Mouse (Mus musculus): ENCODE data around the gene Ica1. TPM values are rescaled to one million over a fixed set of nuclear protein-coding genes. Genes with fewer than 3 reads are reported as not detected.
A peak's percentile ranks its signal among the peaks of the same experiment; 100 is the strongest.

The Ica1 gene
- total RNA-seq, 4 experiments from 2014 or later, result 51.0 to 72.9 (median 61.5) TPM

GRCm38 (mm10) chr6:8742449-8742848, 35.8 kb downstream of the Ica1 start:
- no peak for DNase-seq

GRCm38 (mm10) chr6:8741659-8742058, 36.6 kb downstream of the Ica1 start:
- DNase-seq, result no peak

- DNase-seq, result no peak
These were observed 38.2 kb downstream of the Ica1 start for GRCm38 (mm10) chr6:8740092-8740491.

DNA sequence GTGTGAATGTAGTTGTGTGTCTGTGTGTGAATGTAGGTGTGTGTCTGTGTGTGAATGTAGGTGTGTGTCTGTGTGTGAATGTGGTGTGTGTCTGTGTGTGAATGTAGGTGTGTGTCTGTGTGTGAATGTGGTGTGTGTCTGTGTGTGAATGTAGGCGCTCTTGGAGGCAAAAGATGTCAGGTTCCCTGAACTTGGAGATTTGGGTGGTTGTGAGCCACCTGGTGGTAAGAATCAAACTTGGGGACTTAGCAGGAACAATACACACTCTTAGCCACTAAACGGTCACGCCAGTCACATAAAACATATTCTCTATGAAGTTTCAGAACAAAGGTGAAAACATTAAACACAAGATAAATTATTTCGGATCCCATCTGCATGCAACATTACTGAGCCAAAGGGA, 39.9 kb downstream of the Ica1 start:
- no peak for DNase-seq

GRCm38 (mm10) chr6:8736493-8736820, 41.8 kb downstream of the Ica1 start:
- no peak for DNase-seq

DNA sequence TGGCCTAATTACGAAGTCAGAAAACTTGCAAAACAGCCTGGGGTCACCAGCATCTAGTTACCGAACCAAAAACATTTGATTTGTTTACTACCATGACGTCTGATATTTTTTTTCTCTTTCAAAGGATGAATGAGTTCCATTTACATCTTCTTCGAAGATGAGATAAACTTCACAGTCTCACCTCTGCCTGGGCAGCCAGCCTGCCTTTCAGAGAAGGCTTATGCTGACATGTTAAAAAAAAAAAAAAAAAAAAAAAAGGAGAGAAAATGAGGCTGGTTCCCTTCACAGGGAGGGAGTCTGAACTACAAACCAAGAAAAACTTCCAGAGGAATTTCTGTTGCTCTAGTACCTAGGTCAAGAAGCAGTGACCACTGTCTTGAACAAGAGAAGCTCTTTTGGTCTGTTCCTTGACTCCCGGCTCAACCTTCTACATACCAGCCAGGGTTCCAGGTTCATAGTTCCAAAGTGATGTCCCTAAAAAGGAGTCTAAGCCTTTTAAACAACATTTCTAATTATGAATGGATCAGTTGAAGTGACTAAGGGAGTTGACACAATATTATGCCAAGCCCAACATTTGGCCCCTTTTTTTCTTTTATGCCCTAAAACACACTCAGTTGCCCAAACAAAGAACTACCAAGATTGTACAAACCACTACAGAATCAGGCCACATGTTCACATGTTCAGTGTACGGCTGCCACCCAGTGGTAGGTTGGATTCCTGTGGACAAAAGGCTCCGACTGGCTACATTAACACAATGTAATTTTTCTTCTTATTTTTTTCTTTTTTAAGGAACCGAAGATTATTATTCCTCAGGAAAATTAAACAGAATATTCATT, 42.4 kb downstream of the Ica1 start:
- no peak for DNase-seq

DNA sequence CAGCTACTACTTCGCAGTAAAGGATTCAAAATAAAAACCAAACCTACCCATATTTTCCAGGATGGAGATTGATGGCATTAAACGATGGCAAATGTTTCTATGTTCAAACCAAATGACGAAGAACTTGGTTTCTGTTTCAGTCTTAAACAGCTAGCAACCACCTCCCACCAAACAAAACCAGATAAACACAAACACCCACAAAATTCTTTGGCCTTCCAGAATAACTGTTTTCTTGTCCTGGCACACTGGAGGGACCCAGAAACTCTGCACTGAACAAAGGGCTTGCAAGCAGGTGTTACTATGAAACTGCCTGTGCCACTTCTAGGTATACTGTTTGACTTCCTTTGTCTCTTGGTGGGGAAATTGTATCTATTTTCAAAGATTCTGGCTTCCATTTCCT, 43.2 kb downstream of the Ica1 start:
- DNase-seq, result no peak

GRCm38 (mm10) chr6:8732492-8732891, 45.8 kb downstream of the Ica1 start:
- peak; percentile 62 for DNase-seq

DNA sequence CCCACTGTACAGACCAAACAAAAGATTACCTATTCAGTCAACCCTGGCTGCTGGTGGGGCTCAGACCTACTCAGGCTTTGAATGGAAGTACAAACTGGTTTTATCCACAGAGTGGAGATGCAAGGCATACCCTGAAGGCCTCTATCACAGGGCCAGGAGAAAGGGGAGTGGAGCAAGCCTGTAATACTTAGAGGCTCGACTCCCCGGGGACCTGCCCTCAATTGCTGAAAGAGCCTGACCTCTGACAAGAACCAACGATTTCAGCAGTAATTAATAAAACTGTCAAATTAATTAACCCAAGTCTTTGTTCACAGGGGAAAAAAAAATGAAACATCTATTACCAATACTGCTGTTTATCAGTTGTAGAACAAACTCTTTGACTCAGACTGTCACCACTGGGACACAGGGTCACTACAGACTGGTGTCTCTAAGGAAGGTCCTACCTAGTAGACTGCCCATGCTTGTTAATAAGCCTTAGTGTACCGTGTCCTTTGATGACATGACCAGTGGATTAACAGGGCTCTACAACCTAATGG, 46.6 kb downstream of the Ica1 start:
- no peak for DNase-seq

DNA sequence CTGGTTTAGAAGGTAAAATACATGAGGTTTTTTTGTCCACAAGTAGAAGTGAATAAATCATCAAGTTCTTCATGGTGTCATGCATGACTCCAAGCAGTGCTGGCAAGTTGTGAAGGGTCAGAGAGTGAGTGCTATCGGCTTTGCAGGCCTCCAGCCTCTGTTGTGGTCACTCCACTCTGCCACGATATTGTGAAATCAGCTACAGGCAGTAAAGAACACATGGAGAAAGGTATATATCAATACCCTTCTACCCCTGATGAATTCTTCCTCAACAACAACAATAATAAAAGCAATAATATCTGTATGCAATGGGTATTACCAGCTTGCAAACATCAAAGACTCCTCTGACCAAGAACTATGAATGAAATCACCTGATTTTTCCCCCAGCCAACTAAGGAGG, 47.9 kb downstream of the Ica1 start:
- DNase-seq, result no peak

DNA sequence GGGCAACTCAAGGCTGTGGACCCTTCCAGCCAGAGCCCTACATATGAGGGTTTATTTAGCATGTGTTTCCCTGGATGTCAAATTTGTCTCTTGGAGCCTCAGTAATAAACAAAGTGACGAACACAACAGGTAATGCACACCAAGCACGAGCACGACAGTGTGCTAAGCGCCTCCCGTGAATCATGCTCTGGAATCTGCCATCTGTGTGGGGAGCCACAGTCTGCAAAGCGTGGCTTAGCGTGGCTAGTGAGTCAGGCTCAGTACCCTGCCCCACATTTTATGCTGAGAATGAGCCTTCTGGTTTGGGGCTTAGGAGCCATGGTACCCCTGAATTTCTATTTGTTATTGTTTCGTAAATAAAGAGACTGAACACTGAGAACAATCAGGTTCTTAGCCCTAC, 50.5 kb downstream of the Ica1 start:
- DNase-seq, result no peak

GRCm38 (mm10) chr6:8725610-8726009, 52.7 kb downstream of the Ica1 start:
- no peak for DNase-seq

- DNase-seq, result no peak
These were observed 58.6 kb downstream of the Ica1 start for GRCm38 (mm10) chr6:8719692-8720091.

GRCm38 (mm10) chr6:8717967-8718366, 60.3 kb downstream of the Ica1 start:
- no peak for DNase-seq

DNA sequence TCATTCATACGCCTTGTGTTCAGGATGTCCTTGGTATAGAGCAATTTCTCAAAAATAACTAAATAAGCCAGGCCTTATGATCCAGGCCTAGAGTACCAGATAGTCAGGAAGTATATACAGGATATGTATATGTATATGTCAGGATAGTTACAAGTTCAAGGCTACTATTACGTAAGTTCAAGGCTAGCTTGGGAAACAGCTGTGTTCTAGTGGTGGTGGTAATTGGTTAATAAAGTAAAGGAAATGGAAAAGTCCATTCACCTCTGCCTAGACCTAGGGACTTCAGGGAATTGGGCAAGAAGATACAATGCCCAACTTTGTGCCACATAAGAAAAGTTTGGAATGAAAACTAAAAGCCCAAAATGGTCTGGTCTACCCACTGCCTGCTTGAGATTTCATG, 61.7 kb downstream of the Ica1 start:
- DNase-seq, result no peak

DNA sequence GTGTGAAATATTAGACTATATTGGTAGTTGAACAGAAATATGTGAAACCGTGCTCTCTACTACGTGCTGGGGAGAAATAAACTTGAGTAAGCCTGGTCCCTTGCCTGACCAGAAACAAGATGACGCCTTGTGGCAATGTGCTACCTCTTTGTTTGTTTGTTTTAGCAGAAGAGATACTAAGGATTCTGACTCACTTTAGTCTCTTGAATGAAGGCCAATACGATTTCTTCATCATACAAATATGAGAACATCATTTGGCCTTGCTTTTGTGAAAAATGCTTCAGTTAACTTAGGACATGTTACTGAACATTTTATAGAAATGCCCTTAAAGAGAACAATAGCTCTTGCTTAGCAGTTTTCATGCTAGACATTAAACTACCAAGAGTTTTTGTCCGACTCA, 67.0 kb downstream of the Ica1 start:
- DNase-seq, result no peak

- no peak for DNase-seq
These were observed 83.4 kb downstream of the Ica1 start for GRCm38 (mm10) chr6:8694636-8695514.

GRCm38 (mm10) chr6:8693926-8694635, 84.2 kb downstream of the Ica1 start:
- DNase-seq, result no peak

GRCm38 (mm10) chr6:8693141-8693881, 85.0 kb downstream of the Ica1 start:
- no peak for DNase-seq

DNA sequence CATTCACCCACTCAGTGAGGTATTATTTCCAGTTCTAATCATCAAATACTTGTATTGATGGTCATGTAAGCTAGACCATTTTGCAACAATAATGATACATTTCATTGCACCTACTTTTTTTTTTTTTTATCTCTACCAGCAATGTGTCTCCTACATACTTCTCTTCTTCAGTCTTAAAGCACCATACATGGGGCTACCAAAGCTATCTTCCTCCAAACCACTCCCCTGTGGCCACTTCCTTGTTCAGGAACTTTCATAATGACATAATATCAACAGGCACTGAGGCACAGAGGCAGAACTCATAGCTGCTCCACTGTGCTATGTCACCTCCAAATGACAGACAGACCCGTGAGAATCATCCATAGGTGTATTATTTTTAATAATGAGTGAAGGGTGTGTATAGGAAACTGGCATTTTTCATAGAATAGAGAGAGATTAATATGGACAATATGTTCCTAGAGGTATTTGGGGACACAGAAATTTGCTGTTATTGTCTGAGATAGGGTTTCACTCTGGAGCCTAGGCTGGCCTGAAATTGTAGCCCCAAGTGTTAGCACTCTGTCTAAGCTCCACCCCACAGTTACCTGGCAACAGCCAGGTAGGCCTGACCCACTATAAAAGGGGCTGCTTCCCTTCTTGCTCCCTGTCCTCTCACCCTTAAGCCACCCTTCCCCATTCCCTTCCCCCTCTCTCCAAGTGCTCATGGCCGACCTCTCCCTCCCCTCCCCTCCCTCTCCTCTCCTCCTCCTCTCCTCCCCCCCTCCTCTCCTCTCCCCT, 86.9 kb downstream of the Ica1 start:
- DNase-seq, result no peak

DNA sequence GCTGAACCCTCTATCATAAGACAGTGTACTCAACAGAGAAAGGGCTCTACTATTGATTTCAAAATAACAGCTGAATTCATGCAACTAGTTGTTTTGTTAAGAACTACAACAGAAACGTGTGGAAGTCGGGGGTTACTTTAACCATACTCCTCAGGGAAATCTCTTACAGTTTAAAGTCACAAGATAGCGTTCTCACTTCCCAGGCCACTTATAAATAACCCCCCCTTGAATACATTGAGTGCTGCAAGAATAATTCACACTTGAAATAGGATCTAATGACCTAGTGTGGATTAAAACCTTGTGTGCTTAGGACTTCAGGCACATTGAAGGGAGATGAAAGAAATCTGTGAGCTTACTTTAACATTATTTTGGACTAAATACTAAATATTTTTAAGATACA, 87.8 kb downstream of the Ica1 start:
- no peak for DNase-seq

All from adrenal gland, adult 8-10 months (tissue).